Mouse (Mus musculus) forebrain, embryonic 16.5 days (tissue): Measurements from ENCODE around the gene Hsd17b2. TPM values are rescaled to one million over a fixed set of nuclear protein-coding genes. Genes with fewer than 3 reads are reported as not detected.

ENCODE experiments used
- ATAC-seq: fragments of 200-750 bp; cut with Nextera tagmentation; 2 replicates; pipeline ENCODE4 v1.8.0; 2017; ENCODE audit warnings: mild to moderate bottlenecking, moderate library complexity
- H3K27ac ChIP-seq: fragments of 300-500 bp; sonication (generic); 2 replicates; pipeline ENCODE4 v1.5.1; 2014; ENCODE audit warnings: low read length, control low read depth
- H3K27me3 ChIP-seq: fragments of 300-500 bp; sonication (generic); replicated peaks from 2 replicates; pipeline ENCODE4 v1.6.1; 2014; ENCODE audit warnings: low read length; ENCODE audit not compliant: control insufficient read depth, insufficient read depth
- H3K36me3 ChIP-seq: fragments of 300-500 bp; sonication (generic); 2 replicates; pipeline ENCODE4 v1.6.1; 2014; ENCODE audit not compliant: control insufficient read depth, insufficient read depth
- H3K4me1 ChIP-seq: fragments of 300-500 bp; sonication (generic); replicated peaks from 2 replicates; pipeline ENCODE4 v1.6.1; 2014; ENCODE audit warnings: low read length; ENCODE audit not compliant: control insufficient read depth, insufficient read depth
- H3K4me2 ChIP-seq: fragments of 300-500 bp; sonication (generic); 2 replicates; pipeline ENCODE4 v1.6.1; 2014; ENCODE audit warnings: mild to moderate bottlenecking, low read length, control low read depth
- H3K4me3 ChIP-seq: fragments of 300-500 bp; sonication (generic); replicated peaks from 2 replicates; pipeline ENCODE4 v1.5.1; 2014; ENCODE audit warnings: mild to moderate bottlenecking, low read length, control low read depth
- H3K9ac ChIP-seq: fragments of 300-500 bp; sonication (generic); replicated peaks from 2 replicates; pipeline ENCODE4 v1.6.1; 2014; ENCODE audit warnings: low read depth, low read length, control low read depth
- H3K9me3 ChIP-seq: fragments of 300-500 bp; sonication (generic); 2 replicates; pipeline ENCODE4 v1.6.1; 2016; ENCODE audit warnings: low read length; ENCODE audit not compliant: control insufficient read depth
- WGBS: fragments of 180-500 bp; shearing (Covaris S2); extraction: QIAGEN DNeasy Blood & Tissue Kit; methylation state at CpG from one replicate; pipeline ENCODE4 v1.1.7; 2014; 5-methylcytosine and 5-hydroxymethylcytosine counted together
- polyA plus RNA-seq: library from polyadenylated mRNA; unstranded; fragments of >200 nt; fragmentation: Nextera tagmentation; extraction: Ambion mirVana; gene quantifications from 2 replicates; pipeline ENCODE4 v1.2.1, GENCODE M21; 2015

Hsd17b2 gene
- polyA plus RNA-seq, 1 experiment from 2014 or later = not detected

DNA sequence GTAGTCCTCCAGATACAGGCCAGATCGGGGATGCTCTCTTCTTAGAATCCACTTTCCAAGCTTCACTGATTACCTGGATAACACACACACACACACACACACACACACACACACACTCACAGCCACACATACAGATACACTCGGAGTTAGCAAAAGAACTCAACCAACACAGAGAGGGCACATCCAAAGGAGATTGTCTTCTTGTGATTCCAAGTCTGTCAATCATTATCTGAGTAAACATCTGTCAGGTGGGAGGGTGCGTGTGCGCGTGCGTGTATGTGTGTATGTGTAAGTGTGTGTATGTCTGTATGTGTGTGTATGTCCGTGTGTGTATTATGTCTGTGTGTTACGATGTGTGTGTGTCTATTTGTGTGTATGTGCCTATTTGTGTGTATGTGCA lies 458 bp upstream of the Hsd17b2 start:
- no peak overlapping the region for H3K27ac ChIP-seq

DNA sequence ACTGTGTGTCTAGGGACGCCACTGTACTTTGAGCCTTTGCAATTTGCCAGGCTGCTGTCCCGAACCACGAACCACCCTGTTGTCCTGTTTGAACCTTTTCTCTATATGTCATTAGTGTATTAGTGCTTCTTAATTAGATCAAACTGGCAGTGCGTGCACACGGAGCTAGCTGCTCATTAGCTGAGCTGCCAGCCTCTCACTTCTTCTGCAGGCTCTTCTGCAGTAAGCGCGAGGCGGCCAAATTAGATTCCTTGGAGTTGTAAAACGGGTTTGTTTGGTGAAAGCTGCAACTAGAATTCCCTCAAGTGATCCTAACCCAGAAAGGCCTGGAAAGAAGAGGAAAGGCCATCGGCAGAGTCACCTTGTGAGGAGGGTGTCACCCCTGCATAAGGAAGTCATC lies 997 bp downstream of the Hsd17b2 start:
- no peak for ATAC-seq
- peaks cover 9% of the 10 kb centered on the region; the same call in 1 of the 2 replicates for H3K4me1 ChIP-seq
- no peak overlapping the region for H3K4me2 ChIP-seq
- no peak overlapping the region for H3K27ac ChIP-seq
- no peak overlapping the region for H3K4me3 ChIP-seq
- no peak overlapping the region for H3K9ac ChIP-seq
- no peaks in the 10 kb centered on the region for H3K27me3 ChIP-seq
- no peaks in the 10 kb centered on the region for H3K36me3 ChIP-seq
- no peaks in the 10 kb centered on the region for H3K9me3 ChIP-seq
- 8% methylated on average over 10 of the region's 10 CpGs for WGBS

More for the DNA sequence above, 458 bp upstream of the Hsd17b2 start:
- WGBS = 86% methylated on average over 8 of the region's 8 CpGs
- no peak for ATAC-seq
- Histone ChIP-seq H3K9me3 (no peaks in the 10 kb centered on the region), H3K4me3 (no peak overlapping the region), H3K27me3 (no peaks in the 10 kb centered on the region), H3K9ac (no peak overlapping the region), H3K4me1 (peaks cover 9% of the 10 kb centered on the region; the same call in 1 of the 2 replicates), H3K4me2 (no peak overlapping the region), H3K36me3 (no peaks in the 10 kb centered on the region)

DNA sequence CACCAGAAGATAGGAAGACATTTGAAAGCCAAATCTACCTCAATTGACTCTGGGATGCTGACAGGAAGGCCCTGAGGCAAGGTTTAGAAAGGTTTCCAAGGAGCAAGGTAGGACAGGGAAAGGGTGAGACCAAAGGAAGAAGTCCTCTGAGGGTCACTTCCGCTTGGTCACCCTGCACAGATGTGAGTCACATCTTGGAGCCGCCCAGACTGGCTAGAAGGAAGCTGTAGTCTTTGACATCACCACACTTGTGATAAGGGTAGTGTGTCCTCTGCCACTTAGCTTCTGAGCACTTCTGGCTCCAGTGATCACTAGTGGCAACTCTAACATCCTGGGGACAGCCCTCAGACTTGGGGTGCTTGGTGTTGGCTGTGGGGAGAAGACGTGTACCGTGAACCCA lies 4.4 kb downstream of the Hsd17b2 start:
- H3K9me3 ChIP-seq = no peaks in the 10 kb centered on the region
- ATAC-seq = no peak
- H3K4me2 ChIP-seq = no peak overlapping the region
- H3K4me1 ChIP-seq = peaks cover 9% of the 10 kb centered on the region; the same call in 1 of the 2 replicates
- no peaks in the 10 kb centered on the region for H3K36me3 ChIP-seq
- no peak overlapping the region for H3K27ac ChIP-seq
- H3K4me3 ChIP-seq = no peak overlapping the region
- H3K27me3 ChIP-seq = no peaks in the 10 kb centered on the region
- 97% methylated on average over 4 of the region's 4 CpGs for WGBS
- no peak overlapping the region for H3K9ac ChIP-seq

DNA sequence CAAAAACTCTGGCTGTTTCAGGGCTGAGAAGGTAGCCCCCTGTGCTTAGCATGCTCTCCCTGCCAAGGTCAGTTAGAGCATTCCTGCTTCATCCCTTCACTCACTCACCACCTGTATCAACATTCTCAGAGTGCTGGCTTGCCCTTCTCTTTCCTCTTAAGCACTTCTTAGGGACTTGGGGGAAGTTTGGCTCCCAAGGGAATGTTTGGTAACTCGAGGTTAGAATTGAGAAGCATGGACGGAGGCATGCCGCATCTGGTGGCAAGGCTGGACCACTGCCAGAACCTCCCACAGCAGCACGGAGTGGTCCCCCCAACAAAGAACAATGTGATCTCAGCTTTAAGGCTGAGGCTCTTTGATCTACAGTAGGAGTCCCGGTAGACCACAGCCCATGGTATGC lies 10.5 kb downstream of the Hsd17b2 start:
- ATAC-seq = no peak
- no peaks in the 10 kb centered on the region for H3K4me1 ChIP-seq
- H3K27ac ChIP-seq = no peak overlapping the region
- no peak overlapping the region for H3K4me2 ChIP-seq
- no peaks in the 10 kb centered on the region for H3K36me3 ChIP-seq
- H3K9me3 ChIP-seq = no peaks in the 10 kb centered on the region
- 26% methylated on average over 5 of the region's 5 CpGs for WGBS
- no peak overlapping the region for H3K4me3 ChIP-seq
- H3K27me3 ChIP-seq = no peaks in the 10 kb centered on the region
- H3K9ac ChIP-seq = no peak overlapping the region

DNA sequence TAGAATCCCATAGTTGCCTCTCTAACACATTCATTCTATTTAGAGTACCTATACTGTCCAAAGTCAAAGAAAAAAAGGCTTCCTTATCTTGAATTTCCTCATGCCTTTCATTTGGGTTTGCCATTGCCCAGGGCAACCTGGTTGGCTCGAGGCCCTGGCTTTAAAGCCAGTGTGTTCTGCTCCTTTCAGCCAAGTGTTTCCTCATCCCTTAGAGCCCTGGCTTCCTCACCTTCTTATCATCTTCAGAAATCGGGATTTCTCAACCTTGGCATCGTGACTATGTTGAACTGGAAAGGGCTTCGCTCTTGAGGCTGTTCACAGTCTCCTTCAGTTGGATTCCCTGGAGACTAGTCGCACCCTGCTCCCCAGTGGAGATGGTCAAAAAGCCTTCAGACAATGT lies 12.9 kb downstream of the Hsd17b2 start:
- 91% methylated on average over 5 of the region's 5 CpGs for WGBS
- no peak for ATAC-seq
- H3K27ac ChIP-seq = no peak overlapping the region

DNA sequence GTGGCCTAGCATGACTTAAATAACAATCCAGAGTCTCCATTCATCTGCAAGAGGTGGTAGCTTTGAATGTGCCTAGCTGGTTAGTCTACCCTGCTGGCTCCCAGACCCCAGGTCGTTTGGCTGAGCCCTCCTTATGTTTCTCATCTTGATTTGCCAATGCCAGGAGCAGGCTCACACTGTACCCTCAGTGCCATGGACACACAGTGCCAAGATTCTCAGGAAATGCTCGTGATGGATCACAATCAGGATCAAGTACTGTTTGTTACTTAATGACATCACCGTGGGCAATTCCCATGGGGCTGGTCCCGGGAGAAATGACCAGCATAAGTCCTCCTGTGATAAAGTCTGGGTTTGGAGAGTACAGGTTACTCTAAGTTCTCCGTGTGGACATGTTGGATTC lies 14.2 kb downstream of the Hsd17b2 start:
- Histone ChIP-seq H3K36me3 (no peaks in the 10 kb centered on the region), H3K4me2 (no peak overlapping the region), H3K4me1 (no peaks in the 10 kb centered on the region), H3K27ac (no peak overlapping the region), H3K9ac (no peak overlapping the region), H3K4me3 (no peak overlapping the region), H3K9me3 (no peaks in the 10 kb centered on the region), H3K27me3 (no peaks in the 10 kb centered on the region)
- 83% methylated on average over 5 of the region's 5 CpGs for WGBS
- ATAC-seq = no peak

More for the DNA sequence above, 12.9 kb downstream of the Hsd17b2 start:
- Histone ChIP-seq H3K4me3 (no peak overlapping the region), H3K9me3 (no peaks in the 10 kb centered on the region), H3K9ac (no peak overlapping the region), H3K4me1 (no peaks in the 10 kb centered on the region), H3K36me3 (no peaks in the 10 kb centered on the region), H3K4me2 (no peak overlapping the region), H3K27me3 (no peaks in the 10 kb centered on the region)

DNA sequence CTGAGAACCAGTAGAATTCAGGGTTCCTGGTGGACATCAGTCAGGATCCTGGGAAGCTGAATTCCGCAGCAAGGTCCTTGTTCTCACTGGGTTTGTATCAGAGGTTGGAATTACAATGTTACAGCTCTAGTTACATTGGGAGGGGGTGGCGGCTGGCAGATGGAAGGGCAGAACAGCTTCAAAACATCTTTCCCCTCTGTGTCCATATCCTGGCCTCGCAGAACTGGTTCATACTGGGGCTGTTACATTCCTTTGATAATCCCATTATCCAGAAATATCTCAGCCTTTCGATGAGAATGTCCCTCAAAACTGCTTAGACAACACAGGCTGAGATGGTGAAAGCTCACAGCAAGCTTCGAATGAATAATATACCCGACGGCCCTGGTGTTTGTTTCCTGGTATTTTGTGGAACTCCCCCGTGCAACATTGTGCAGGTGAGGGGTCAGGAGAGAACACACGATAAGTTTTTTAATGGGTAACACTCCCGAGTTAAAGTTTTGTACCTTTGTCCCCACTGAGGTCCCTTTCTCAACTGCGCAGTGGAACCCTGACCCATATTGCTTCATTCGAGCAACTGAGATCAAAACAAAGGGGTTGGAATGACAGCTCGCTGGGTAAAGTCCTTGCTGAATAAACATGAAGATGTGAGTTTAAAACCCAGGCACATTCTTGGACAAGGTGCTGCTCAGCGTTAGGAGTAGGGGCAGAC lies 16.6 kb downstream of the Hsd17b2 start:
- 79% methylated on average over 14 of the region's 14 CpGs for WGBS
- no peak overlapping the region for H3K9ac ChIP-seq
- H3K4me2 ChIP-seq = no peak overlapping the region
- H3K4me1 ChIP-seq = no peaks in the 10 kb centered on the region
- H3K27ac ChIP-seq = no peak overlapping the region
- H3K27me3 ChIP-seq = no peaks in the 10 kb centered on the region
- no peaks in the 10 kb centered on the region for H3K9me3 ChIP-seq
- no peak overlapping the region for H3K4me3 ChIP-seq
- ATAC-seq = no peak
- no peaks in the 10 kb centered on the region for H3K36me3 ChIP-seq

DNA sequence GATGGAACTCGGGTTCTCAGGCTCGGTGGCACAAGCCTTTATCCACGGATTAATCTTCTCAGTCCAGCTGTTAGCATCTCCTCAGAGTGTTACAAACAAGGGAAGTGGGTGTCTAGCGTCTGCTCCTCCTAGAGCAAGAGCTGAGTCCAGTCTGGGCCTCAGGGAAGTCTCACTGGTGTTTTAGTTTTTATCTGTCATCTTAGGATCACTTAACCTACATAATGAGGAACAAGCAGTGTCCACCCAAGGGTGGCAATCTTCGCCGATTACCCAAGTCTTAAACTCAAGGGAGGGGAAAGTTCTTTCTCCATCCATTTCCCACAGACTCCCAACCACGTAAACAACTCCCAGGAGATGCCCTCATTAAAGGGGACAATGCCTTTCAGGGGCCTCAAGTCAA lies 24.8 kb downstream of the Hsd17b2 start:
- H3K27me3 ChIP-seq = no peaks in the 10 kb centered on the region
- no peak for ATAC-seq
- no peaks in the 10 kb centered on the region for H3K9me3 ChIP-seq
- no peak overlapping the region for H3K27ac ChIP-seq
- no peak overlapping the region for H3K4me2 ChIP-seq
- H3K36me3 ChIP-seq = no peaks in the 10 kb centered on the region
- no peak overlapping the region for H3K4me3 ChIP-seq
- WGBS = 69% methylated on average over 7 of the region's 7 CpGs
- no peak overlapping the region for H3K9ac ChIP-seq
- no peaks in the 10 kb centered on the region for H3K4me1 ChIP-seq

DNA sequence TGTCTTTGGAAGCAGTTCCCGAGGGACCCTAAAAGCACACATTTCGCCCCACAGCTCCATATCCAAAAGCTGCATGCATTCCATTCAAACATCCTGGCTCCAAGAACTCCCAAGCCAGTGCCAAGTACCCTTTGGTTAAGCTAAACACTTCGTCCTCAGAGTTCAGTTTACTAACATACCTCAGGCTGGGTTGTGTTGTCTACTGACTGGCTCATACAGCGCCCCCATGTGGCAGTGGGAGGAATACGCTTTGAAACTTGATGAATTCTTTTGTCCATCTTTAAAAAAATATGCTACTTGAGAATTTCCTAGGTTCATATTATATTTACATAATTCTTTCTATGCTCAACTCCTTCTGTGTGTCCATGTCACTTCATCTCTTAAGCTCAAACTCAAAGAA lies 25.9 kb downstream of the Hsd17b2 start:
- Histone ChIP-seq H3K4me1 (no peaks in the 10 kb centered on the region), H3K36me3 (no peaks in the 10 kb centered on the region), H3K4me2 (no peak overlapping the region), H3K9ac (no peak overlapping the region), H3K27me3 (no peaks in the 10 kb centered on the region), H3K27ac (no peak overlapping the region), H3K9me3 (no peaks in the 10 kb centered on the region), H3K4me3 (no peak overlapping the region)
- WGBS = 63% methylated on average over 5 of the region's 5 CpGs
- no peak for ATAC-seq

DNA sequence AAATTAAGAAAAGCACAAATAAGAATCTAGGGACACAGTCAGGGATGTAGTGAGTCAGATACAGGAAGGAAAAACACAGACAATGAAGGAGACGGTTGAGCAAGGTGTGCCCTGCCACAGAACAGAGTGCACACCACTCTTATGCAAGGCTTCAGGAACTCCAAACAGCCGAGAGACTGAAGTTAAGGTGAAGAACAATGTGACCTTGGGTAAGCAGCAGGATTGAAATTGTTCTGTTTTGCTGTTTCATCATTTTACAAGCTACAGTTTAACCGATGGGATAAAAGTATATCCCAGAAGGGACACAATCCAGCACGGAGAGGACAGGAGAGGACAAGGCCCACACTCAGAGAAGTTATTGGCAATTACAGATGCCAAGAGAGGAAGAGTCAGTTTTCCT lies 26.5 kb downstream of the Hsd17b2 start:
- Histone ChIP-seq H3K4me3 (no peak overlapping the region), H3K9me3 (no peaks in the 10 kb centered on the region), H3K4me2 (no peak overlapping the region), H3K27ac (no peak overlapping the region), H3K9ac (no peak overlapping the region), H3K36me3 (no peaks in the 10 kb centered on the region), H3K4me1 (no peaks in the 10 kb centered on the region), H3K27me3 (no peaks in the 10 kb centered on the region)
- no peak for ATAC-seq
- WGBS = 81% methylated on average over 4 of the region's 4 CpGs
